Mouse (Mus musculus) myocyte (in vitro differentiated cells): ENCODE measurements at regions not wholly inside any gene's neighbourhood (a gene's known extent, or its start where the extent isn't known, plus 50 kb on each side); places are given as distances from the start of the nearest gene placed in this dataset.

Experiments used
- H3K27me3 ChIP-seq: one replicate; pipeline ENCODE4 v1.6.1; 2011; ENCODE audit not compliant: control insufficient read depth, insufficient read depth, insufficient read length
- H3K36me3 ChIP-seq: one replicate; pipeline ENCODE4 v1.6.1; 2011; ENCODE audit not compliant: control insufficient read depth, insufficient read depth
- H3K4me2 ChIP-seq: one replicate; pipeline ENCODE4 v1.6.1; 2011; ENCODE audit warnings: low read depth, control low read depth
- H3K4me3 ChIP-seq: one replicate; pipeline ENCODE4 v1.5.1; 2011; ENCODE audit warnings: mild to moderate bottlenecking, control low read depth, moderate library complexity
- H3K79me2 ChIP-seq: one replicate; pipeline ENCODE4 v1.6.1; 2011; ENCODE audit not compliant: control insufficient read depth, insufficient read depth
- H3ac ChIP-seq: one replicate; pipeline ENCODE4 v1.6.1; 2011; ENCODE audit not compliant: control insufficient read depth, insufficient read length
- CEBPB ChIP-seq: IDR thresholded peaks from 2 replicates; pipeline ENCODE4 v1.6.1; 2011; ENCODE audit warnings: mild to moderate bottlenecking, moderate library complexity; ENCODE audit not compliant: poor library complexity, insufficient read depth, severe bottlenecking
- E2F4 ChIP-seq: IDR thresholded peaks from one replicate; pipeline ENCODE4 v1.6.1; 2011; ENCODE audit warnings: mild to moderate bottlenecking, control low read depth, moderate library complexity; ENCODE audit not compliant: insufficient read depth
- MAX ChIP-seq: IDR thresholded peaks from one replicate; pipeline ENCODE4 v1.6.1; 2011; ENCODE audit warnings: low read depth, mild to moderate bottlenecking, control low read depth
- MYOD1 ChIP-seq, 3 experiments: IDR thresholded peaks; one replicate each; pipeline ENCODE4 v1.6.1; 2011; ENCODE audit warnings: control low read depth in 2 of 3, low read depth in 2 of 3, mild to moderate bottlenecking in 2 of 3, moderate library complexity in 1 of 3; ENCODE audit not compliant: insufficient read length in 2 of 3, control insufficient read depth in 1 of 3
- MYOG ChIP-seq, 3 experiments: IDR thresholded peaks; one replicate each; pipeline ENCODE4 v1.6.1; 2011; ENCODE audit warnings: control low read depth in 2 of 3, low read depth in 2 of 3, mild to moderate bottlenecking in 2 of 3; ENCODE audit not compliant: insufficient read length in 2 of 3, control insufficient read depth in 1 of 3, insufficient read depth in 1 of 3
- POLR2A ChIP-seq: IDR thresholded peaks from one replicate; pipeline ENCODE4 v1.6.1; 2011; ENCODE audit warnings: low read depth, mild to moderate bottlenecking, control low read depth, moderate library complexity; ENCODE audit not compliant: insufficient read length
- POLR2AphosphoS2 ChIP-seq: IDR thresholded peaks from one replicate; pipeline ENCODE4 v1.6.1; 2011; ENCODE audit warnings: low read depth, control low read depth; ENCODE audit not compliant: insufficient read length
- REST ChIP-seq: IDR thresholded peaks from one replicate; pipeline ENCODE4 v1.6.1; 2011; ENCODE audit warnings: mild to moderate bottlenecking, control low read depth, moderate library complexity; ENCODE audit not compliant: insufficient read depth, insufficient read length
- SRF ChIP-seq: IDR thresholded peaks from one replicate; pipeline ENCODE4 v1.6.1; 2011; ENCODE audit warnings: low read depth; ENCODE audit not compliant: control insufficient read depth, insufficient read length
- TCF12 ChIP-seq: IDR thresholded peaks from one replicate; pipeline ENCODE4 v1.6.1; 2011; ENCODE audit warnings: mild to moderate bottlenecking, control low read depth; ENCODE audit not compliant: poor library complexity, insufficient read depth, severe bottlenecking
- TCF3 ChIP-seq: IDR thresholded peaks from one replicate; pipeline ENCODE4 v1.6.1; 2011; ENCODE audit warnings: low read depth, control low read depth; ENCODE audit not compliant: insufficient read length
- USF1 ChIP-seq: IDR thresholded peaks from one replicate; pipeline ENCODE4 v1.6.1; 2011; ENCODE audit warnings: low read depth, mild to moderate bottlenecking, control low read depth, moderate library complexity

DNA sequence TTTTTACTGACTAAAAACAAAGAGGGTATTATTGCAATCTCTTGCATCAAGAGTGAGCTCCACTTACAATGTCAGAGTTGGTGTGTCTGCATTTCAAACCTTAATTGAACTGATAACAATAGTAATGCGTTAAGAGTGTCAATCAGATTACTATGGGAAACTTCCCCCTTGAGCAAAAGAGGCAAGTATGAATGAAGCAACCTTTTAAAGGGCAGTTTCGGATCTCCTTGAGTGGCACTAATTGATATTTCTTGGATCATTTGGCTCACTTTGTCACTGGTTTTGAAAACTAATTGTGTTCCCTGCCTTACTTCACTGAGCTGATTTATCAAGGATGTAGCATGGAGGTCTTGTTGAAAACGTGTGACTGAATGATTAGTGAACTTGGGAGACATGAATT is 151.0 kb upstream of the Bmp2 start:
- TF ChIP-seq TCF3 = no peak
- TF ChIP-seq E2F4 = no peak
- no peak for TF ChIP-seq SRF
- no peak for TF ChIP-seq REST
- no peak for TF ChIP-seq CEBPB
- TF ChIP-seq TCF12 = no peak
- TF ChIP-seq MYOD1 (IDR thresholded peaks at IDR 0.05; ENCODE audit: control insufficient read depth in 1 of 3, insufficient read length in 2 of 3, low read depth in 2 of 3) = no peak
- TF ChIP-seq MAX = no peak
- no peak for TF ChIP-seq POLR2A
- no peak for TF ChIP-seq MYOG (IDR thresholded peaks at IDR 0.05; ENCODE audit: control insufficient read depth in 1 of 3, insufficient read depth in 1 of 3, insufficient read length in 2 of 3, low read depth in 2 of 3)
- TF ChIP-seq POLR2AphosphoS2 = no peak
- no peak for TF ChIP-seq USF1

DNA sequence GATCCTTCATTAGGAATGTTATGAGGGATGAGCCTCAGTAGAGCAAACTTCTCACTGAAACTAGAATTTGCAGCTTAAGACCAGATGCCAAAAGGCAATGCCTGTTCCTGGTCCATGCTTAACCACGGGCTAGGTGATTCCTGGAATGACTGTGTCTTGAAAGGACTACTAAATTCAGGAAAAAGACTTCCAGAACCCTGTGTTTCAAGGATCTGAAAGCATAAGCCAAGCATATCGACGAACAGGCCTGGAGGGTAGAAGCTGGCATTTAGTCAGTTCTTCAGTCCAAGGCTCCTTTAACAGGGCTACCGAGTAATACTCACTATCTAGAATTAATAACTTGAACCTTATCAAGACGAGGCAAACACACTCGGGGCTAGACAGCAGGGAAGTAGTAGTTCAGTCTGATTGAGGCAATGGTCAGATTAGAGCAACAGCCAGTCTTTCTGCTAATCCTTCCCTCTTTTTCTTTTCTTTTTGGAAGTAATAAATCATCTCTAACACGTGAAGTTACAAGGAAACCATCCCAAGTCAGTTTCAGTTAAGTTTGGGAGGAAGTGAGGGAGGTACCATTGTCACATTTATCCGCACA is 134.9 kb upstream of the Bmp2 start:
- Histone ChIP-seq H3K79me2 (no peaks in the 10 kb centered on the region), H3K4me2 (no peak overlapping the region), H3K27me3 (no peaks in the 10 kb centered on the region), H3K4me3 (no peak overlapping the region), H3ac (no peak overlapping the region), H3K36me3 (no peaks in the 10 kb centered on the region)
- no peak for TF ChIP-seq CEBPB
- TF ChIP-seq USF1 = no peak
- TF ChIP-seq POLR2AphosphoS2 = no peak
- TF ChIP-seq TCF3 = no peak
- TF ChIP-seq MAX = no peak
- no peak for TF ChIP-seq REST
- no peak for TF ChIP-seq TCF12
- no peak for TF ChIP-seq MYOG (IDR thresholded peaks at IDR 0.05; ENCODE audit: control insufficient read depth in 1 of 3, insufficient read depth in 1 of 3, insufficient read length in 2 of 3, low read depth in 2 of 3)
- TF ChIP-seq E2F4 = no peak
- TF ChIP-seq MYOD1 (IDR thresholded peaks at IDR 0.05; ENCODE audit: control insufficient read depth in 1 of 3, insufficient read length in 2 of 3, low read depth in 2 of 3) = no peak
- TF ChIP-seq SRF = no peak
- TF ChIP-seq POLR2A = no peak

More for the DNA sequence above, 151.0 kb upstream of the Bmp2 start:
- no peaks in the 10 kb centered on the region for H3K79me2 ChIP-seq
- no peak overlapping the region for H3K4me2 ChIP-seq
- H3K4me3 ChIP-seq = no peak overlapping the region
- H3ac ChIP-seq = no peak overlapping the region
- no peaks in the 10 kb centered on the region for H3K27me3 ChIP-seq
- H3K36me3 ChIP-seq = no peaks in the 10 kb centered on the region

DNA sequence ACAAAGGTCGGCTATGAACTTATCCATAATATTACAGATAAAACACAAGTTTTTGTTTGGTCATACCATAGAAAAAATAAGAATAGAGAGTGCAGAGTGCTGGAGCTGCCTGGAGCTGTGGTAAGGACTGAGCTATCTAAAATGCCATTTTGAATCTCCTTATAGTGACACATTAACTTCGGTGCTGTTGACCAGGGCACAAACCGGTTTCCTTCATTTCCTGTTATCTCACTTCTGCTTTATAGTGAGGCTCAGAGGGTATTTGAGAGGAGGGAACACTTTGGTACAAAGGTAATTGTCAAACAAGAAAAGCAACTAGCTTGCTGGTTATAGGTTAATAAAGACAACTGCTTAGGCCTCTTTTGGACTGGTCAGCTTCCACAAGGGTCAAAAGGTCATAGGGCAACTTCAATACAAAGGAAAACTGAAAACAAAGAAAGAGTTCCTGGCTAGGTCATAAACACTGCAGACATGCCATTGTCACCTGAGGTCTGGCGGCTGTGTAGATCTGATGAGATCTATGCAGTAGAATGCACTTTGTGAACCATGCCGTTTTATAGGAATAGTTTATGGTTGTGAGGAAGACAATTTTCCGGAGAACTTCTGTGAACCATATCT is 132.2 kb upstream of the Bmp2 start:
- no peak for TF ChIP-seq MAX
- no peak for TF ChIP-seq REST
- no peak for TF ChIP-seq POLR2A
- no peak for TF ChIP-seq MYOG (IDR thresholded peaks at IDR 0.05; ENCODE audit: control insufficient read depth in 1 of 3, insufficient read depth in 1 of 3, insufficient read length in 2 of 3, low read depth in 2 of 3)
- TF ChIP-seq CEBPB = no peak
- no peak for TF ChIP-seq POLR2AphosphoS2
- no peak for TF ChIP-seq MYOD1 (IDR thresholded peaks at IDR 0.05; ENCODE audit: control insufficient read depth in 1 of 3, insufficient read length in 2 of 3, low read depth in 2 of 3)
- no peak for TF ChIP-seq E2F4
- TF ChIP-seq TCF12 = no peak
- no peaks in the 10 kb centered on the region for H3K27me3 ChIP-seq
- H3K4me3 ChIP-seq = no peak overlapping the region
- no peaks in the 10 kb centered on the region for H3K79me2 ChIP-seq
- H3K36me3 ChIP-seq = no peaks in the 10 kb centered on the region
- no peak overlapping the region for H3ac ChIP-seq
- no peak overlapping the region for H3K4me2 ChIP-seq

GRCm38 (mm10) chr2:133425538-133425937 is 126.4 kb upstream of the Bmp2 start:
- Histone ChIP-seq H3K4me2 (no peak overlapping the region), H3ac (no peak overlapping the region), H3K79me2 (no peaks in the 10 kb centered on the region), H3K36me3 (no peaks in the 10 kb centered on the region), H3K4me3 (no peak overlapping the region), H3K27me3 (no peaks in the 10 kb centered on the region)
- TF ChIP-seq MAX (no peak), TCF3 (no peak)

- no peak for TF ChIP-seq MYOD1 (IDR thresholded peaks at IDR 0.05; ENCODE audit: control insufficient read depth in 1 of 3, insufficient read length in 2 of 3, low read depth in 2 of 3)
- no peak for TF ChIP-seq MYOG (IDR thresholded peaks at IDR 0.05; ENCODE audit: control insufficient read depth in 1 of 3, insufficient read depth in 1 of 3, insufficient read length in 2 of 3, low read depth in 2 of 3)
- TF ChIP-seq USF1 = no peak
- no peak for TF ChIP-seq POLR2A
- TF ChIP-seq SRF = no peak
- no peak overlapping the region for H3ac ChIP-seq
- H3K36me3 ChIP-seq = no peaks in the 10 kb centered on the region
- H3K27me3 ChIP-seq = no peaks in the 10 kb centered on the region
- H3K79me2 ChIP-seq = no peaks in the 10 kb centered on the region
- no peak overlapping the region for H3K4me2 ChIP-seq
- no peak overlapping the region for H3K4me3 ChIP-seq
These were observed 124.9 kb upstream of the Bmp2 start for GRCm38 (mm10) chr2:133427039-133427438.
